Mouse (Mus musculus) spleen, adult 2 months (tissue): ENCODE measurements around the gene Bcl7b.

ENCODE experiments used
- CTCF ChIP-seq: fragments of 200-500 bp; IDR thresholded peaks from 2 replicates; pipeline ENCODE4 v1.5.1; 2011; ENCODE audit warnings: mild to moderate bottlenecking, inconsistent platforms; ENCODE audit not compliant: insufficient read depth, insufficient read length, insufficient replicate concordance; ENCODE audit errors: extremely low read depth
- POLR2A ChIP-seq: fragments of 200-500 bp; IDR thresholded peaks from 2 replicates; pipeline ENCODE4 v1.6.1; 2011; ENCODE audit warnings: low read depth, low read length, inconsistent platforms

GRCm38 (mm10) chr5:135139881-135140280, 28.2 kb upstream of the Bcl7b start:
- no peak for TF ChIP-seq CTCF
- no peak for TF ChIP-seq POLR2A
